Mouse (Mus musculus) stomach, embryonic 15.5 days (tissue): ENCODE measurements at regions not wholly inside any gene's neighbourhood (a gene's known extent, or its start where the extent isn't known, plus 50 kb on each side); places are given as distances from the start of the nearest gene placed in this dataset.

Experiments used
- ATAC-seq: fragments of 200-750 bp; cut with Nextera tagmentation; 2 replicates; pipeline ENCODE4 v1.8.0; 2017; ENCODE audit warnings: low read depth, moderate number of reproducible peaks, moderate TSS enrichment; ENCODE audit not compliant: insufficient read depth, low FRiP score
- H3K27ac ChIP-seq: fragments of 300-500 bp; sonication (generic); 2 replicates; pipeline ENCODE4 v1.5.1; 2015; ENCODE audit warnings: mild to moderate bottlenecking, inconsistent platforms
- H3K27me3 ChIP-seq: fragments of 300-500 bp; sonication (generic); replicated peaks from 2 replicates; pipeline ENCODE4 v1.6.1; 2015; ENCODE audit warnings: inconsistent platforms
- H3K36me3 ChIP-seq: fragments of 300-500 bp; sonication (generic); 2 replicates; pipeline ENCODE4 v1.6.1; 2015; ENCODE audit warnings: inconsistent platforms
- H3K4me1 ChIP-seq: fragments of 300-500 bp; sonication (generic); 2 replicates; pipeline ENCODE4 v1.6.1; 2015; ENCODE audit warnings: inconsistent platforms
- H3K4me2 ChIP-seq: fragments of 300-500 bp; sonication (generic); 2 replicates; pipeline ENCODE4 v1.6.1; 2015; ENCODE audit warnings: mild to moderate bottlenecking, inconsistent platforms
- H3K4me3 ChIP-seq: fragments of 300-500 bp; sonication (generic); replicated peaks from 2 replicates; pipeline ENCODE4 v1.5.1; 2015; ENCODE audit warnings: inconsistent platforms
- H3K9ac ChIP-seq: fragments of 300-500 bp; sonication (generic); 2 replicates; pipeline ENCODE4 v1.6.1; 2015; ENCODE audit warnings: inconsistent platforms
- H3K9me3 ChIP-seq: fragments of 300-500 bp; sonication (generic); 2 replicates; pipeline ENCODE4 v1.6.1; 2016; ENCODE audit warnings: inconsistent platforms
- WGBS: fragments of 180-500 bp; shearing (Covaris S2); methylation state at CpG from one replicate; pipeline ENCODE4 v1.1.7; 2015; 5-methylcytosine and 5-hydroxymethylcytosine counted together

- no peaks in the 10 kb centered on the region for H3K36me3 ChIP-seq
- no peaks in the 10 kb centered on the region for H3K27me3 ChIP-seq
- no peak for ATAC-seq
- no peak overlapping the region for H3K27ac ChIP-seq
- no peak overlapping the region for H3K9ac ChIP-seq
- H3K4me2 ChIP-seq, result no peak overlapping the region
- WGBS, result 83% methylated on average over 1 of the region's 1 CpGs
- no peaks in the 10 kb centered on the region for H3K9me3 ChIP-seq
- H3K4me1 ChIP-seq, result no peaks in the 10 kb centered on the region
- no peak overlapping the region for H3K4me3 ChIP-seq
Observed at GRCm38 (mm10) chr14:58943267-58943765, 199.4 kb downstream of the 1700129C05Rik start.

GRCm38 (mm10) chr14:58939086-58939485 is 203.6 kb downstream of the 1700129C05Rik start:
- 73% methylated on average over 1 of the region's 1 CpGs for WGBS
- Histone ChIP-seq H3K36me3 (no peaks in the 10 kb centered on the region), H3K9ac (no peak overlapping the region), H3K27me3 (no peaks in the 10 kb centered on the region), H3K4me2 (no peak overlapping the region), H3K27ac (no peak overlapping the region), H3K4me3 (no peak overlapping the region), H3K4me1 (peaks cover 3% of the 10 kb centered on the region; the same call in 1 of the 2 replicates), H3K9me3 (no peaks in the 10 kb centered on the region)
- no peak for ATAC-seq

GRCm38 (mm10) chr14:58938601-58938970 is 204.1 kb downstream of the 1700129C05Rik start:
- no peak overlapping the region for H3K27ac ChIP-seq
- H3K27me3 ChIP-seq, result no peaks in the 10 kb centered on the region
- H3K4me2 ChIP-seq, result no peak overlapping the region
- no peak overlapping the region for H3K9ac ChIP-seq
- H3K36me3 ChIP-seq, result no peaks in the 10 kb centered on the region
- H3K9me3 ChIP-seq, result no peaks in the 10 kb centered on the region
- peaks cover 3% of the 10 kb centered on the region; the same call in 1 of the 2 replicates for H3K4me1 ChIP-seq
- ATAC-seq, result no peak
- whole genome bisulfite sequencing, result 53% methylated on average over 5 of the region's 5 CpGs
- H3K4me3 ChIP-seq, result no peak overlapping the region

- Histone ChIP-seq H3K4me2 (peak overlapping the region; percentile 22; the same call in 1 of the 2 replicates), H3K4me1 (peaks cover 3% of the 10 kb centered on the region; the same call in 1 of the 2 replicates), H3K27me3 (no peaks in the 10 kb centered on the region), H3K9me3 (no peaks in the 10 kb centered on the region), H3K36me3 (no peaks in the 10 kb centered on the region), H3K27ac (no peak overlapping the region), H3K4me3 (no peak overlapping the region), H3K9ac (no peak overlapping the region)
- WGBS, result 51% methylated on average over 12 of the region's 12 CpGs
- ATAC-seq, result no peak
Observed at GRCm38 (mm10) chr14:58937791-58938600, 204.7 kb downstream of the 1700129C05Rik start.

GRCm38 (mm10) chr14:58937331-58937730 is 205.4 kb downstream of the 1700129C05Rik start:
- H3K4me3 ChIP-seq, result no peak overlapping the region
- H3K4me2 ChIP-seq, result peak overlapping the region; percentile 22; the same call in 1 of the 2 replicates
- H3K9ac ChIP-seq, result no peak overlapping the region
- peaks cover 3% of the 10 kb centered on the region; the same call in 1 of the 2 replicates for H3K4me1 ChIP-seq
- H3K36me3 ChIP-seq, result no peaks in the 10 kb centered on the region
- no peaks in the 10 kb centered on the region for H3K9me3 ChIP-seq
- 18% methylated on average over 8 of the region's 8 CpGs for WGBS
- H3K27me3 ChIP-seq, result no peaks in the 10 kb centered on the region
- no peak overlapping the region for H3K27ac ChIP-seq
- no peak for ATAC-seq

GRCm38 (mm10) chr14:58936131-58936530 is 206.6 kb downstream of the 1700129C05Rik start:
- WGBS, result 75% methylated on average over 2 of the region's 2 CpGs
- no peak for ATAC-seq
- Histone ChIP-seq H3K9ac (no peak overlapping the region), H3K4me2 (no peak overlapping the region), H3K4me3 (no peak overlapping the region), H3K27ac (no peak overlapping the region), H3K27me3 (no peaks in the 10 kb centered on the region), H3K9me3 (no peaks in the 10 kb centered on the region), H3K36me3 (no peaks in the 10 kb centered on the region), H3K4me1 (peaks cover 3% of the 10 kb centered on the region; the same call in 1 of the 2 replicates)

- no peak for ATAC-seq
Observed at GRCm38 (mm10) chr14:58917853-58918252, 224.8 kb downstream of the 1700129C05Rik start.

GRCm38 (mm10) chr14:58917228-58917627 is 225.5 kb downstream of the 1700129C05Rik start:
- H3K36me3 ChIP-seq, result no peaks in the 10 kb centered on the region
- H3K9me3 ChIP-seq, result no peaks in the 10 kb centered on the region
- H3K27me3 ChIP-seq, result no peaks in the 10 kb centered on the region
- H3K27ac ChIP-seq, result no peak overlapping the region
- H3K9ac ChIP-seq, result no peak overlapping the region
- H3K4me3 ChIP-seq, result no peak overlapping the region
- ATAC-seq, result no peak
- no peaks in the 10 kb centered on the region for H3K4me1 ChIP-seq
- no peak overlapping the region for H3K4me2 ChIP-seq
- WGBS, result 80% methylated on average over 3 of the region's 3 CpGs

More at GRCm38 (mm10) chr14:58917853-58918252, 224.8 kb downstream of the 1700129C05Rik start:
- no peak overlapping the region for H3K27ac ChIP-seq
- 60% methylated on average over 9 of the region's 9 CpGs for WGBS
- no peak overlapping the region for H3K4me2 ChIP-seq
- H3K4me1 ChIP-seq, result no peaks in the 10 kb centered on the region
- no peaks in the 10 kb centered on the region for H3K9me3 ChIP-seq
- no peak overlapping the region for H3K9ac ChIP-seq
- no peaks in the 10 kb centered on the region for H3K27me3 ChIP-seq
- H3K4me3 ChIP-seq, result no peak overlapping the region
- no peaks in the 10 kb centered on the region for H3K36me3 ChIP-seq

GRCm38 (mm10) chr14:58914937-58915336 is 227.8 kb downstream of the 1700129C05Rik start:
- no peaks in the 10 kb centered on the region for H3K9me3 ChIP-seq
- no peak overlapping the region for H3K4me3 ChIP-seq
- H3K4me2 ChIP-seq, result no peak overlapping the region
- H3K27me3 ChIP-seq, result no peaks in the 10 kb centered on the region
- no peak overlapping the region for H3K27ac ChIP-seq
- 87% methylated on average over 3 of the region's 3 CpGs for WGBS
- ATAC-seq, result no peak
- H3K9ac ChIP-seq, result no peak overlapping the region
- no peaks in the 10 kb centered on the region for H3K36me3 ChIP-seq
- H3K4me1 ChIP-seq, result no peaks in the 10 kb centered on the region

GRCm38 (mm10) chr14:58910846-58911245 is 231.8 kb downstream of the 1700129C05Rik start:
- Histone ChIP-seq H3K27me3 (no peaks in the 10 kb centered on the region), H3K9me3 (no peaks in the 10 kb centered on the region), H3K4me3 (no peak overlapping the region), H3K36me3 (no peaks in the 10 kb centered on the region), H3K4me1 (no peaks in the 10 kb centered on the region), H3K4me2 (no peak overlapping the region), H3K27ac (no peak overlapping the region), H3K9ac (no peak overlapping the region)
- no peak for ATAC-seq
- 80% methylated on average over 1 of the region's 1 CpGs for WGBS

GRCm38 (mm10) chr14:58907932-58908331 is 234.8 kb downstream of the 1700129C05Rik start:
- Histone ChIP-seq H3K4me3 (no peak overlapping the region), H3K9me3 (no peaks in the 10 kb centered on the region), H3K4me2 (no peak overlapping the region), H3K27me3 (no peaks in the 10 kb centered on the region), H3K9ac (no peak overlapping the region), H3K27ac (no peak overlapping the region), H3K4me1 (no peaks in the 10 kb centered on the region), H3K36me3 (no peaks in the 10 kb centered on the region)
- ATAC-seq, result no peak
- WGBS, result 60% methylated on average over 3 of the region's 3 CpGs

GRCm38 (mm10) chr14:58907359-58907758 is 235.3 kb downstream of the 1700129C05Rik start:
- Histone ChIP-seq H3K4me3 (no peak overlapping the region), H3K4me1 (no peaks in the 10 kb centered on the region), H3K27ac (no peak overlapping the region), H3K4me2 (no peak overlapping the region), H3K36me3 (no peaks in the 10 kb centered on the region), H3K9me3 (no peaks in the 10 kb centered on the region), H3K9ac (no peak overlapping the region), H3K27me3 (no peaks in the 10 kb centered on the region)
- ATAC-seq, result no peak
- 78% methylated on average over 3 of the region's 3 CpGs for WGBS
